Mouse (Mus musculus) WW6 (cell line): ENCODE data around the gene Lrfn3.
A peak's percentile ranks its signal among the peaks of the same experiment; 100 is the strongest.

Experiments used
- DNase-seq: peaks from one replicate; pipeline ENCODE4 v3.0.0-alpha.2; 2013; ENCODE audit warnings: low read depth, low spot score

The Lrfn3 gene

DNA sequence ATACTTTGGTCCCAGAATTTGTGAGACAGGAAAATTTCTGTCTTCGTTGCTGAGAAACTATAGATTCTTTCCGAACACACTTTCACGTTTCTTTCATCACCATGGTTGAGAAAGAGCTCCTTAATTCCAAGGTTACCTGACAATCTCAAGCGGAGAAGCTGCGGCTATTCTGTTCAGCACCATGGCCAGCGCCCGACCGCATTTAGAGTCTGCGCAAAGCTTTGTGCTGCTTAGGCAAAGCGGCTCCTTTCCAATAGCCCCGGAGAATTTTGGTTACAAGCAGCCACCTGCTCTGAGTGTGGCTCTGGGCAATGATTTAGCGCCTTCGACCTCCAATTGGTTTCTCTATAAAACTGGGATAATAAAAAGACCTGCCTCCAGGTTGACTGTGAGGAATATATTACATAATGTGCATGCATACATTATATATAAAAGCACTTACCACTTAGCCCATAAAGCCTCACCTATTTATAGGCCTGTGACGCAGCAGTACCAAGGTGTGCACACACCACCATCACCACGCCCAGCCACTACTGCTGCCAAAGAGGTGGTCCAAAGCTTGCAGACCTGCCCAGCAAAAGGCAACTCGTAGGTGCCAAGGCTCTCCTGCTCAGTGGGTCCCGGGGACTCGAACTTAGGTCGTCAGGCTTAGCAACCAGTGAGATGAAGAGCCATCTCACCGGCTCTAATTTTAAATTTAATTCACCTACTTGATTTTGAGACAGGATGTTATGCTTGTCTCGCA, 15.8 kb downstream of the Lrfn3 start:
- DNase-seq = no peak

DNA sequence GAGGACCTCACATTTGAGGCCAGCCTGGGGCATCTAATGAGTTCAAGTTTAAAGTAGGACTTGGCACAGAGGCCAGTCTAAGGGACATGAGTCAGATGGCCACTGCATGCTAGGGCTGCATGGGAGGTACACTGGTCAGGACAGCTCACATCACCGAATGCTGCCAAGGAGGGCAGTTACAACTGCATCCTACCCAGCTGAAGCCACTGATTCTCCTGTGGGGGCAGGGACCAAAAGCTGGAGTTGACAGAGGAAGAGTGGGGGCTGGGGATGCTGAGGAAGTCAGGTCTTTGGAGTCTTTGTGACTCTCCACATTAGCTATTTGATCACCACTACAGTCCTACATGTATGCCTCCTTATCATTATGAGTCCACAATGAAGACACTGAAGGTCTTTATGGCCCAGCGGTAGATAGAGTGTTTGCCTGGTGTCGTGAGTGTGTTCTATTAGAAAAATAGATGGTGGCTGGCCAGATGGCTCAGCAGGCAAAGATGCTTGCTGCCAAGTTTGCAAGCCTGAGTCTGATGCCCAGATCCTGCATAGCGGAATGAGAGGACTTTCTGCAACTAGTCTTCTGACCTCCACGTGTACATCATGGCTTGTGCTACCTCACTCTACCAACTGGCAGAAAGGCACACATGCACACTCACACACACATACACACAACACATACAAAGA, 23.0 kb downstream of the Lrfn3 start:
- DNase-seq = no peak

DNA sequence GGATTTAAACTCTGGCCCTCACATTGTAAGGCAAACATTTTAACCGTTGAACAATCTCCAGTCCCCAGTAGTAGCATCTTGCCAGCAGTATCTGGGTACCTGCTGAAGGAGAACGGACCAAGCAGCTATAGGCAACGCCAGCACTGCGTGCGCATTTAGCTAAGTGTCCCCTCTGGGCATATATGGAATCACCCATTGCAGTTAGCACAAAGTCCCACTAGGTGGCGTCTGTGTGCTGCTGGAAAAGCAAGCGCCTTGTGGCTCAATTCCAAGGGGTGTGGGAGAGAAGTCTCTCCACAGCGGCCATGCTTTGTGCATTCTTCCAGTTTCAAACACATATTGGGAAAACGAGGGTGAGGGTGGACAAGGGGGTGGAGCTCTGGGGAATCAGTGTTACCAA, 26.2 kb downstream of the Lrfn3 start:
- DNase-seq = peak; percentile 83

DNA sequence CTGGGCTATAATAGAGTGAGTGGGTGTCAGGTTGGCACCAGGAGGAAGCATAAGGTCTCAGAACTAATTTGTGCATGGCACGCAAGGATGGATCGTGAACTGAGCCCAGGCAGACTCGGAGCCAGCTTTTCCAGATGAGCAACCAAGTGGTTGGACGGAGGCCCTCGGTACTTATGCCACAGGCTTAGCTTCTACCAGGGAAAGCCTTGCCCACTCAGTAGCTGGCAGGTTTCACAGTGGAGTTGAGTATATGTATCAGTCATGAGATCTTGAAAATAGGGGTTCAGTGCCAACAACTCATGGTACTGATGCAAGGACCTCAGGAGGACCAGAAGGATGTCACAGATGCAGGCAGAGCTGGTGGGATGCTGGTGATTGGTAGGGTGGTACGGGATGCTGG, 26.9 kb downstream of the Lrfn3 start:
- no peak for DNase-seq

DNA sequence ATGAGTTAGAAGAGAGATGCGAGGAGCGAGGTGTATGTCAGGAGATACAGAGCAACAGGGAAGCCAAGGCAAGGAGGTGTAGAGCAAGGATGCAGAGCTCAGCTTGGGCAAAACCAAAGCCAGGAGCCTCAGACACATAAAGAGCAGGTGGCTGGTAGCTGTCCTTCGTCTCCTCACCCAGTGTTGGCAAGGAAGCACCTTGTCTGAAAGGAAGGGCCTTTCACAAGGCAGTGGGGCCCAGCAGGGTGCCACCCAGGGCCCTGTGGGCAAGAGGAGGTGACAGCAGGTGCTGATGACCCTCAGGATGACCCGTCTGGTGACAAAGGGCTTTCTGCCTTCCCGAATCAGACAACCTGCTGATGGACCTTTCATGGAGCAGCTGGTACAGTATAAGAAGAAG, 28.0 kb downstream of the Lrfn3 start:
- no peak for DNase-seq

DNA sequence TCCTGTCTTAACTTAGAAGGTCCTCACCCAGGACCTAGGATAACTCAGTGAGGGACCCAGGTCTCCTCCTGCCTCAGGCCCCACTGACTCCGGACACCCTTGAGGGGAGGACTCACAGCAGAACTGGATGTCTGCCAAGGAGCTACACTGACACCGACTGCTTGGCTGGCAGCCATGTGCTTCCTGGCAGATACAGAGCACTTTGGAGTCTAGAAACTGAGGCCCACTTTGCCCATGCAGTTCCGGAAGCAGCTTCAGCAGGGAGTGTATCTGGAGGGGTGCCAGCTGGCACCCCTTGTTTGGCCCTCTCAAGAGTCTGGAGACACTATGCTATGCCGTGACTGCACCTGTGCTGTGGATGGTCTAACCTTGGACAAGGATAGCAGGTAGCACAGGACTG, 29.1 kb downstream of the Lrfn3 start:
- DNase-seq = no peak

DNA sequence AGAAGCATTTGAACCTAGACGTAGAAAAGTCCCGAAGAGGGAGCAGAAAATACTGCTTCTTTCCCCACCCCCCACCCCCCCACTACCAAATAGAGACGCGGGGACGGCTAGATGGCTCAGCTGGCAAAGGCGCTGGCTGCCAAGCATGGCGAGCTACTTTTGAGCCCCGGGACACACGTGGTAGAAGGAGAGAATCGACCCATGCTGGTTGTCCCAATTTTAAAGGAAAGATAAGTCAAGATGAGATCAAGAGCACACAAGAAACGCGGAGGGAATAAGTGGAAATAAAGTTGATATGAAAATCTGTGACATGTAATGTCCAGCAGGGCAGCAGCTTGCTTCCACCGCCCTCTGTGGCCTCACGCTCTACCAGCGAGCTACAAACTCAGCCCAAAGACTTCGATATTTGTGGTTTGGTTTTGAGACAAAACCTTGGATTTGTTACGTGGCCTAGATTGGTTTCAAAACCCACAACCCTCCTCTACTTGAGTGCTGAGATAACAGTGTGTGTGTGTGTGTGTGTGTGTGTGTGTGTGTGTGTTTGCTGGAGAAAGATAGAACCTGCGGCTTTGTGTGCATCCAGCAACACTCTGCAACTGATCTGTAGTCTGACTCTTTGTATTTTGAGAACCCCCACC, 29.8 kb downstream of the Lrfn3 start:
- no peak for DNase-seq

DNA sequence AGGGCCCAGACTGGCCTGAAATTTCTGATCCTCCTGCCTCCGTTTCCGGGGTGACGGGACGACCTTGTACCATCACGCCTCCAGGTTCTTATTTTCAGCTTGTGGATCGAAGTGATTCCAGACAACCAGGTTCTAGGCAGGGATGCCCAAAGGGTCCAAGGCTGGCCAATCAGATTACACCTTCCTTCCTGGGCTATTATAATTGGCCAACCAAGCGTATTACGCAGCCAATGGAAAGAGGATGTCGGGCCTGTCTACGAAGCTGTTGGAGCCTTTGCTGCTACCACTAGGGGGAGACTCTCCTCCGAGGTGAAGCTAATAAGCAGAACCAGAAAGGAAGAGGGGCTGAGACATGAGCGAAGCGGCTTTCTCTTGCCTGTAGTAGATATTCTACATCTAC, 30.7 kb downstream of the Lrfn3 start:
- peak; percentile 90 for DNase-seq

DNA sequence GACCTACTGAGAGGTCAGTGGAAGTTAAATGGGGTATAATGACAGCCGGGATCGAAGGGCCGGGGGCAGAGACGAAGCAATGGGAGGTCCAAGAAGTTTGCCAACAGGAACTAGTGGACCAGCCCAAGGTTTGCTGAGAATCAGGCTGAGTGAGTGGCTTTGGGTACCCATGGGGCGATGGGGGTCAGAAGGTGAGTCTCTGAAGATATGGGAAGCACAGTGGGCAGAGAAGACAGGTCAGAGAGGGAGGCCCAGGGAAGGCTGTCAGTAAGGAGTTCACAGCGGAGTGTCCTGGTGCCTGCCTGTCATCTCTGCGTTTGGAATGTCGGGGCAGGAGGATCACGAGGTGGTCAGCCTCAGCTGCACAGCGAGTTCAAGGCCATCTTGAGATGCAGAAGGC, 34.2 kb downstream of the Lrfn3 start:
- DNase-seq = no peak

DNA sequence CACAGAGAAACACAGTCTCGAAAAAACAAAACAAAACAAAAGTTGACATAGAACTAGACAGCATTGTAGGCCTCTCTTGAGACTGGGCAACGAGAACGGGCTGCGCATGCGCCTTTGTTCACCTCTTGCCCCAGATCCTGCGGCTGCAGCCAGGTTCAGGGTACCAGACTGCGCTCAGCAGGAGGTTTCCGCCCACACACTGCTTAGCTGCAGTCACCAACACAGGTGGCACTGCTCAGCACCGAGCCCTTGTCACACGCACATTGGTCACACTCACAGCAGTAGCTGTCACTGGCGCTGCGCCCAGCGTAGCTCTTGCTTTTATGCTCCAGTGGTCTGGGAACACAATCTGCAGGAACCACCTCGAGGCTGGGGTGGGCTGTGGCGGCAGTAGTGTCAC, 35.4 kb downstream of the Lrfn3 start:
- no peak for DNase-seq

DNA sequence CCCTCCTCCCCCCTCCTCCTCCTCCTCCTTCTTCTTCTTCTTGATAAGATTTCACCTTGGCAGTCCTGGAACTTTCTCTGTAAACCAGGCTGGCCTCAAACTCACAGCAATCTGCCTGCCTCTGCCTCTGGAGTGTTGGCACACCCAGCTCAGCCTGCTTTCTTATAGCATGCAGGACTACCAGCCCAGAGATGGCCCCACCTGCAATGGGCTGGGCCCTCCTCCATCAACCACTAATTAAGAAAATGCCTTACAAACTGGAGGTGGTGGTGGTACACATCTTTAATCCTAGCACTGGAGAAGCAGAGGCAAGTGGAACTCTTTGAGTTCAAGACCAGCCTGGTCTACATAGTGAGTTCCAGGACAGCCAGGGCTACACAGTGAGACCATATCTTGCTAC, 36.1 kb downstream of the Lrfn3 start:
- DNase-seq = no peak

DNA sequence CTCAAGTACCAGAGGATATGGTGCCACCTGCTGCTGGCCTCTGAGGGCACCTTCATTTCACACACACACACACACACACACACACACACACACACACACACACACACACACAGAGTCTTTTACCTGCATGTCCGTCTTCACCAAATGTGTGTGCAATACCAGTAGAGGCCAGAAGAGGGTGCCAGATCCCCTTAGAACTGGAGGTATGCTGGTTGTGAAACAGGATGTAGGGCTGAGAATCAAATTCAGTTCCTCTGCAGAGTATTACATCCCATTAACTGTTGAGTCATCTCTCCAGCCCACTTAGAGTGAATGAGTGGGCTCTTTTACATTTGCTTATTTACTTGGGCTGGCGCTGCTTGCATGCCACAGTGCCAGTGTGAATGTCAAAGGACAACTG, 37.2 kb downstream of the Lrfn3 start:
- no peak for DNase-seq

DNA sequence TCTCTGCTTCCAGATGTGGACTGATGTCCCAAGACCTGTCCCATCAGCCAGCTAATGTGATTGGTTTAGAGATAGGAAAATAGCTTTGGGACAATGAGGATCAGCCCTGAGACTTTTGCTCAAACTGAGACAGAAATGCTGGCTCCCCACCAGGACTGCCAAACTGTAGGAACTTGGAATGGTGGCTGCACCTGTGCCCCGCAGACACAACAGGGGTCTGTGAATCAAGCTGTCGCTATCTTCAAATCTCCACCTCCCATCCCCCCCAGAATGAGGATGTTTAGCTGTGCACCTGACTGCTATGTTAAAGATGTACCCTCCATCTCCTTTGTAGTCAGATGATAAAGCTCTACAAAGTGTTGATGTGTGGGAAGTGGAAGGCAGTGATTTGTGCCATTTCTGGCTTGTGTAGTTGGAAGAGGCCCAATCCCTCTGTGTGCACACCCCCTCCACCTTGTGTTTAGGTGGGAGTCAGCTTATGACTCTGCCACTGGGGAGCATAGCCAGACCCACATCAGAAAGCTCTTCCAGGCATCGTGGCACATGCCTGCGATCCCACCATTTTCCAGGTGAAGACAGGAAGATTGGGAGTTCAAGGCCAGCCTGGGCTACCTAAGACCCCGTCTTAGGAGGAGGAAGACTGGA, 38.1 kb downstream of the Lrfn3 start:
- DNase-seq = no peak

DNA sequence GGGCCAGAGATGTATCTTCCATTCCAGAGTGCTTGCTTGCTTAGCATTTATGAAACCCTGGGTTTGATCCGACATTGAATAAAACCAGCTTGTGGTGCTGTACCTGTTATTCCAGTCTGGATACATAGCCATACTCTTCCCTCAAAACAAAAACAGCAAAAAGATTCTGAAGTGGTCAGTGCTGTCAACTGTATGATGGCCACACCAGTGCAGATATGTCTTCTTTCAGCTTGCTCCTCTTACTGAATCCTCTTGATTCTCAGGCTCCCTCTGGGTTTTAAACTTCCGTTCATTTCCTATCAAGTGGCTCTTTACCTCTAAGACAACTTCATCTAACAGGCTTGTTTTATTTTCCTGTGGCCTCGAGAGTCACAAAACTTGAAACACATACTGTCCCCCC, 38.8 kb downstream of the Lrfn3 start, which contains the start of gene Sdhaf1:
Gene Sdhaf1, minus strand, starts transcription at position 101 of the 400 bp plus-strand sequence.
- no peak for DNase-seq

DNA sequence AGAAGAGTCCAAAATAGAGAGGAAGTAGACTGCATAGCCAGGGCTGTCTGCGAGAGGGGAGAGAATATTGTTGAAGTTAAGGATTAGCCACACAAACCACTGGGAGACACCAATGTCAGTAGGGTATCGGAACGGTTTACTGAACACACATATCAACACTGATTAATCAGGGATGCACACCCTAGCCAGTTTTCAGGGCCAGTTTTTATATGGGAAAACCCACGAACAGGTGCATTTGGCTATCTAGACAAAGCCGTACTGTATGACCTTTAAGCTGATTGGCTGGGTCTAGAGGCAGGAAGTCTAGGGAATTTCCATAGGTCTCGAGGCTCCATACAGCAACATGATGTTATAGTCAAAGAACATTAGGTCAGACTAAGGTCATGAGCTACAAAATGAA, 39.7 kb downstream of the Lrfn3 start:
- no peak for DNase-seq

DNA sequence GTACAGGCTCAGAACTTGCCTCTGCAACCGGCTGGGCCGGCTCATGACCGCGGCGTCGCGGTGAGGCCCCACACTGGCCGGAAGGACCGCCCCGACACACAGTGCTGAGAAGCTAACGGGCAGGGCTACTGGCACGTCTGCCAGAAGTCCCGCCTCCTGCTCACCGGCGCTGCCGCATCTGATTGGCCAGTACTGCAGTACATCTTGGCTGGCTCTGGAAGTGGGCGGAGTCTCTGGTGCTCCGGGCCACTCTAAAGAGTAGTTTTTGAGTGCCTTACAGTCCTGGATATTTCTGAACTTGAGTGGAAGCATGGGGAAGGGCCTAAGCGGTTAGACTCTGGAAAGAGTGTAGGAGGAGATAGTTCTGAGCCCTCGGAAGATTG, 40.3 kb downstream of the Lrfn3 start:
- DNase-seq = peak; percentile 83

DNA sequence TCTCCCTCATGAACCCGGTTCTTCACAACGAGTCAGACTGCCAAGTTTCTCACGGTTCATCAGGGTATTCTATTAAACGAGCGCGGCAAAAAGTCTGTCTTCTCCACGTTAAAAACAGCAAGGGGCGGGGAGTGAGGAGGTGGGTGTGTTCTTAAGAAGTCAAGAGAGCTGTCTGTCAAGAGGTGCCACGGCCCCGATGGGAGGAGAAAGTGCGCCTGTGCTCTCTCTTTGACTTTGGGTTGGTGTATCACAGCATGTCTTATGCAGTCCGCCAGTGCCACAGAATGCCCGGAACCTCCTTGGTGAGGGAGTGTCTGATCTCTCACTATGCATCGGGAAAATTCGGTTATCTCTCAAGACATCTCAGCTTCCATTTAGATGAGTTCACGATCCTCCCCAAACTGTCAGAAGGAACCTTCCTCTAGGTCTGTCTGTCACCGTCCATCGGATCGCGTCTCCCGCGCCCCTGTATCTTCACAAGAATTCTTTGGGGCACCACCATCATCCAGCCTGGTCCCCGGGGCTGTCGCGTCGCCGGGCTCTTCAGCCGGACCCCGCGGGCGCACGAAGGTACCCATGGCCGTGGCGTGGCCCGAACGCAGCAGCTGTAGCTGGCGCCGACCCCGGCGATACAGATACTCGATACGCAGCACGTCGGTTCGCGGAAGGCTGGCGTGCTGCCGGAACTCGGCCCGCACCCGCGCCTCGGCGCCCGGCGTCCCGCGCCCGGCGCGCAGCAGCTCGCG, 40.9 kb downstream of the Lrfn3 start, which contains the start of gene E130208F15Rik:
Gene E130208F15Rik, plus strand, starts transcription at position 202 of the 746 bp plus-strand sequence.
- DNase-seq = no peak

DNA sequence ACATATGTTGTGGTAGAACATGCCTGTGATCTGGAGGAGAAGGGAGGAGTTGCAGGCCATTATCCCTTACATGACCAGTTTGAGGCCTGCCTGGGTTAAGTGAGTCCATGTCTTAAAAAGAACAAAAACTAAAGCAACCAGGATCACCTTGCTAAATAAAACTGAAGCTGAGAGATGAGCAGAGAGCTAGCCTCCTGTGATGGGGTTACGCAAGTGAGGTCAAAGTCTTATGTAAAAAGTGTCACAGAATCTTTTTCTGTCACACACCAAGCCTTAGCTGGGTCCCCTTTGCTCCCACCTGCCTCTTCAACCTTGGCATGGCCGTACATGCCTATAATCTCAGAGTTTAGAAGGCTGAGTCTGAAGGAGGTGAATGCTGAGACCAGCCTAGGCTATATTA, 41.6 kb downstream of the Lrfn3 start:
- DNase-seq = no peak

DNA sequence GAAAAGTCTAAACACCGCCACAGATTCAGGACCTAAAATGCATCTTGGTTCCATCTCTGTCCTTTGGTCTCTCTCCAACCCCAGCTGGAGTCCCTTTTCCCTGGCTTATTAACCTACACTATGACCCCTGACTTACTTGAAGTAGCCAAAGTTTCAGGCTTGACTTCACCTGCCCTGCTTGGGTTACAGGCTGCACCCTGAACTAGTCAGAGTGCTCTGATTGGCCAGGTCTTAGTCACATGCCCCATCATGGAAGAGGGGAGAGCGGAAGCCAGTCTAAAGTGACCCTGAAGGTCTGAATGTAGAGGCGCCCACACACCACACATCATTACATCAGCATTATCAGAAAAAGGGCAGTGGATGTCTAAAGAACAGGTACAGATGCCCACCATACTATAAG, 44.4 kb downstream of the Lrfn3 start:
- no peak for DNase-seq

DNA sequence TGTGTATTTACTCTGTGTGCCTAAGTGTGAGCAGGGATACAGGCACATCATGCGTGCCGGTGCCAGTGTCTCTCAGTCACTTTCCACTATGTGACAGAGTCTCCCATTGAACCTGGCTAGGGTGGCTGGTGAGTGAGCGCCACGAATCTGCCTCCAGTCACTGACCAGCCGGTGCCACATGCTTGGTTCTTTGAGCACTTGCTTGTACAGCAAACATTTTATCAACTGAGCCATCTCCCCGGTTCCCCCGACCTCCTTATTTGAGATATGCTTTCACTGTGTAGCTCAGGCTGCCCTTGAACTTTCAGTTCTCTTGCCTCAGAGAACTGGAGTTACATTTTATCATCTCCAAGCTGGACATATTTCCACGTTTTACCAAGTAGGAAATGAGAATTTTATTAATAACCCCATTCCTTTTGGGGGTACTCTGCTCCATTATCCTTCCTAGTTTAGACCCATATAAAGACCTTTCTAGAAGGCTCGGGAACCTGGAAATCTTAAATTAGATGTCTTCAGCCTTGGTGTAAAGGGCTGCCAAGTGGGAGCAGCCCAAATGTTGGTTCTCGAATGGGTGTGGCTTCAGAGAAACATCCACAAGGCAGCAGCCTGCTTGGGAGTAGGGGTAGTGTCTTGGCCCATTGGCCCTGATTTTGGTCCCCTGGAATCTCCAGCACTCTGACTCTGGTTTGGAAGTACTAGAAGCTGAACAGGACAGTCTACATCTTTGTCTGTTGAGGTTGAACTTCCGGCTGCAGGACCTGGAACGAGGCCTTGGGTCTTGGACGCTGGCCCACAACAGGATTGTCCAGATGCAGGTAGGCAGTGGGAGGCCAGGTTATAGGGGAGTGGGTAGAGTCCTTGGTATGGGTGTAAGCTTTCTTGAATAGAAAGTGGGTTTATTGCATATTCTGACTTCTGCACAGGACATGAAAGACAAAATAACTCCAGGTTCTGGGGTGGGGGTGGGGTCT, 46.7 kb downstream of the Lrfn3 start:
- DNase-seq = no peak
